Mouse (Mus musculus) adrenal gland, adult 8-10 months (tissue): ENCODE results near the gene Nfatc2ip. TPM values are rescaled to one million over a fixed set of nuclear protein-coding genes. Genes with fewer than 3 reads are reported as not detected.
"Not testable (repeated sequence)": the region's sequence is repeated elsewhere in the genome, so short reads cannot be mapped to it uniquely, and the experiment has no call there.

Experiments used
- DNase-seq: peaks from one replicate; pipeline ENCODE4 v3.0.0; 2022
- total RNA-seq, 4 experiments: library from RNA; stranded (reverse); gene quantifications; 2 replicates each; pipeline ENCODE4 v1.2.4; 2022

Gene Nfatc2ip
- total RNA-seq, 4 experiments from 2014 or later = 6.5 to 10.8 (median 8.8) TPM

GRCm38 (mm10) chr7:126408686-126409085 lies 12.1 kb upstream of the Nfatc2ip start:
- DNase-seq = no peak

- DNase-seq = not testable (repeated sequence)
Measured at GRCm38 (mm10) chr7:126402518-126402917, 6.0 kb upstream of the Nfatc2ip start.

GRCm38 (mm10) chr7:126399548-126399947 lies 3.0 kb upstream of the Nfatc2ip start:
- DNase-seq = peak; percentile 62

- DNase-seq = no peak
Measured at GRCm38 (mm10) chr7:126397822-126398221, 1.3 kb upstream of the Nfatc2ip start.

GRCm38 (mm10) chr7:126397221-126397620 lies 684 bp upstream of the Nfatc2ip start:
- DNase-seq = no peak

- DNase-seq = not testable (repeated sequence)
Measured at GRCm38 (mm10) chr7:126392086-126392884, 4.3 kb downstream of the Nfatc2ip start.

- no peak for DNase-seq
Measured at GRCm38 (mm10) chr7:126388185-126388584, 8.4 kb downstream of the Nfatc2ip start.

GRCm38 (mm10) chr7:126383565-126383964 lies 13.0 kb downstream of the Nfatc2ip start:
- no peak for DNase-seq

GRCm38 (mm10) chr7:126377278-126378158 lies 19.0 kb downstream of the Nfatc2ip start, which contains the start of gene Spns1:
TSS of gene Spns1 (minus strand) at chr7:126377450.
- peak; percentile 96 for DNase-seq

GRCm38 (mm10) chr7:126376903-126377277 lies 19.6 kb downstream of the Nfatc2ip start:
- DNase-seq = no peak

- DNase-seq = no peak
Measured at GRCm38 (mm10) chr7:126375012-126375411, 21.5 kb downstream of the Nfatc2ip start.

- no peak for DNase-seq
Measured at GRCm38 (mm10) chr7:126374526-126374925, 22.0 kb downstream of the Nfatc2ip start.

GRCm38 (mm10) chr7:126373007-126373406 lies 23.5 kb downstream of the Nfatc2ip start:
- no peak for DNase-seq

- no peak for DNase-seq
Measured at GRCm38 (mm10) chr7:126369393-126369792, 27.1 kb downstream of the Nfatc2ip start, which contains the start of gene Lat. TSS of gene Lat (minus strand) at chr7:126369570.

GRCm38 (mm10) chr7:126368367-126368766 lies 28.2 kb downstream of the Nfatc2ip start:
- DNase-seq = no peak

- peak; percentile 34 for DNase-seq
Measured at GRCm38 (mm10) chr7:126367636-126368035, 28.9 kb downstream of the Nfatc2ip start.

- DNase-seq = no peak
Measured at GRCm38 (mm10) chr7:126363038-126363437, 33.5 kb downstream of the Nfatc2ip start.

- no peak for DNase-seq
Measured at GRCm38 (mm10) chr7:126359049-126359448, 37.5 kb downstream of the Nfatc2ip start.

- DNase-seq = no peak
Measured at GRCm38 (mm10) chr7:126358413-126358812, 38.1 kb downstream of the Nfatc2ip start.

- no peak for DNase-seq
Measured at GRCm38 (mm10) chr7:126357838-126358237, 38.7 kb downstream of the Nfatc2ip start.

GRCm38 (mm10) chr7:126356793-126357591 lies 39.5 kb downstream of the Nfatc2ip start:
- DNase-seq = no peak
